Mouse (Mus musculus) right cerebral cortex, postnatal 25 days (tissue): ENCODE results near the gene Limk2.

ENCODE experiments used
- DNase-seq: peaks from one replicate; pipeline ENCODE4 v3.0.0; 2022

Gene Limk2

GRCm38 (mm10) chr11:3370162-3370561 lies 38.8 kb downstream of the Limk2 start:
- DNase-seq = no peak

GRCm38 (mm10) chr11:3369449-3369848 lies 39.5 kb downstream of the Limk2 start:
- no peak for DNase-seq

GRCm38 (mm10) chr11:3368983-3369382 lies 40.0 kb downstream of the Limk2 start:
- no peak for DNase-seq

GRCm38 (mm10) chr11:3366411-3366810 lies 42.6 kb downstream of the Limk2 start:
- DNase-seq = no peak

GRCm38 (mm10) chr11:3362854-3363253 lies 46.1 kb downstream of the Limk2 start:
- DNase-seq = no peak

GRCm38 (mm10) chr11:3352990-3353585 lies 55.9 kb downstream of the Limk2 start:
- no peak for DNase-seq

- DNase-seq = no peak
These were observed 56.9 kb downstream of the Limk2 start for GRCm38 (mm10) chr11:3352131-3352530.

GRCm38 (mm10) chr11:3349343-3349695 lies 59.7 kb downstream of the Limk2 start:
- no peak for DNase-seq

- no peak for DNase-seq
These were observed 60.2 kb downstream of the Limk2 start for GRCm38 (mm10) chr11:3348576-3349342.

- no peak for DNase-seq
These were observed 61.2 kb downstream of the Limk2 start for GRCm38 (mm10) chr11:3347835-3348195.

GRCm38 (mm10) chr11:3347091-3347834 lies 61.7 kb downstream of the Limk2 start:
- peak; percentile 72 for DNase-seq

- DNase-seq = no peak
These were observed 62.6 kb downstream of the Limk2 start for GRCm38 (mm10) chr11:3346351-3346750.

- no peak for DNase-seq
These were observed 64.1 kb downstream of the Limk2 start for GRCm38 (mm10) chr11:3344916-3345315.

- no peak for DNase-seq
These were observed 67.5 kb downstream of the Limk2 start for GRCm38 (mm10) chr11:3341476-3341875.

GRCm38 (mm10) chr11:3337961-3338360 lies 71.0 kb downstream of the Limk2 start:
- DNase-seq = no peak

GRCm38 (mm10) chr11:3337173-3337955 lies 71.6 kb downstream of the Limk2 start:
- peak; percentile 70 for DNase-seq

GRCm38 (mm10) chr11:3336602-3337001 lies 72.4 kb downstream of the Limk2 start:
- DNase-seq = no peak

- DNase-seq = no peak
These were observed 73.3 kb downstream of the Limk2 start for GRCm38 (mm10) chr11:3335651-3336216.

- DNase-seq = no peak
These were observed 74.2 kb downstream of the Limk2 start for GRCm38 (mm10) chr11:3334711-3335316.

GRCm38 (mm10) chr11:3334141-3334710 lies 74.8 kb downstream of the Limk2 start:
- no peak for DNase-seq

GRCm38 (mm10) chr11:3333111-3333695 lies 75.8 kb downstream of the Limk2 start:
- DNase-seq = no peak
